Mouse (Mus musculus) kidney, adult 2 months (tissue): ENCODE measurements around the gene Bcdin3d.

Experiments
- CTCF ChIP-seq: fragments of 200-500 bp; conservative IDR thresholded peaks from 2 replicates; pipeline ENCODE4 v1.5.1; 2011; ENCODE audit warnings: low read depth, mild to moderate bottlenecking, control low read depth, low read length, moderate library complexity, mixed read lengths; ENCODE audit not compliant: insufficient read depth, insufficient read length
- POLR2A ChIP-seq: fragments of 200-500 bp; IDR thresholded peaks from one replicate; pipeline ENCODE4 v1.6.1; 2011; ENCODE audit warnings: low read depth, low read length, control low read depth

GRCm38 (mm10) chr15:99445567-99445966 is 29.0 kb downstream of the Bcdin3d start:
- TF ChIP-seq POLR2A (no peak), CTCF (no peak)
